Mouse (Mus musculus) urinary bladder, postnatal 4 days (tissue): ENCODE data around the gene Chpf.

Experiments
- DNase-seq, 2 experiments: peaks; one replicate each; pipeline ENCODE4 v3.0.0; 2021 to 2022; ENCODE audit warnings: low spot score in 2 of 2

Chpf gene

DNA sequence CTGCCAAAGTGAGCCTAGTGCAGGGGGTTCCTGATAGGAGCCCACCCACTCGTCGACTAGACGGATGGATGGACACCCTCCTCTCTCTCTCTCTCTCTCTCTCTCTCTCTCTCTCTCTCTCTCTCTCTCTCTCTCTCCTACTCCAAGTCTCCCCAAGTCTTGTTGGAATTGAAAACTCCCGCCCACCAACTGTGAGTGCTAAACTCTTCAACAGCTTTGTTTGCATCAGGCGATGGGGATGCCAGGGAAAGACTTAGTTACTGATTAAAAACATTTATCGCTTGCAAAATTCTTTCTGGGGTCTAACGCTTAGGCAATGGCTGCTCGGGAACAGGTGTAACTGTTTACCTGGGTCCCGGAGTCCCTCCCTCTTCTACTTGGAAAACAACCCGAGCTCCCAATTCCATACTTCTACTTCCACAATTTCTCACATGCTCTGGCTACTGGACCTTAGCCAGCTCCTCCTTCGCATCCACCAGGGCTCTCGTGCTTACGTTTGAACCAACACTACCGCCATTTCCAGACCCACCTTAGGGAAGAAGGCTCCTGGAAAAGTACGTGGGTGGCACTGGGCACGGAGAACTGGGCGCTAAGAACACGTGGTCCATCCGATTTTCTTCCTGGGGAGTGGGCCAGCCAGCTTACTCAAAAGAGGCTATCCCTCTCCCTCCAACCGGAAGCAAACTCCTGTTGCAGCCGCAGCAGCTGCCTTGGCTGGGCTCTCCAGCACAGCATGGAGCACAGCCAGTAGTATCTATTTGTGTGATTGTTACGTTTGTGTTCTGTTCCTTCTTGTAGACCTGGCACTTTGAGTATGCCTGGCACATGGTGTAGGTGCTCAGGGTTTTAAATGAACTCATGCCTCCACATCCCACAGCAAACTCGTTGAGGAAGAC lies 20.1 kb downstream of the Chpf start:
- DNase-seq = no peak

DNA sequence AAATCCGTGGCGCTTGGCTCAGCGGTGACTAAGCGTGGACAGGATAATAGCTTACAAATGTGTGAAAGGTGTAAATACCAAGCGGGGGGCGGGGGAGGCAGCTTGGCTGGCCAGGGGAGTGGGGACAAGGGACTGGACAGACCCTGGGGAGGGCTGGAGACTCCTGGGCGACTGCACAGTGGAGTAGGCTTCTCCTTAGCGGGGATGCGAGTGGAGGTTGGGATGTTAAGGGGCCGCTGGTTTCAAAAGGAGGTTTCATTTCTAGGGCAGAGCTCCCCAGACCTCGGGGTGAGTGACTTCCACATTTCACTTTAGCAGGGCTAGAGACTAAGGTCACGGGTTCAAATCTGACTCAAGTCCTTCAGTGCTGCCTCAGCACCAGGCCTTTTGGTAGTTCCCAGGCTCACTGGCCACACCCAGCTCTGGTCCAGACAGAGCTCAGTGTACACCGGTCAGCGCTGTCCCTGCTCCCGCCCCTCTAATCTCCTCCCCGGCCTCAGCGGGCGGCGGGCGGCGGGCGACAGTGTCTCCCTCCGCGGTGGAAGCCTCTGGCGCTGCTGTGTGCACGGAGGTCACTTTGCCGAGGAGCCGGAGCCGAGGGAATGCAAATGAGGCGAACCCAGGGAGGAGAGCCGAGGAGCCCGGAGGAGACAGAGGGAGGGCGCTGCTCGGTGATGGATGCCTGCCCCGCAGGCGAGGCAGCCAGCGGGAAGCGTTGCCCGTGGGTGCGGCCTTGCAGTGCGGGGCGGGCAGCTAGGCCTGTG lies 20.9 kb downstream of the Chpf start:
- DNase-seq = peak in 1 of 2 experiments; percentile 52

DNA sequence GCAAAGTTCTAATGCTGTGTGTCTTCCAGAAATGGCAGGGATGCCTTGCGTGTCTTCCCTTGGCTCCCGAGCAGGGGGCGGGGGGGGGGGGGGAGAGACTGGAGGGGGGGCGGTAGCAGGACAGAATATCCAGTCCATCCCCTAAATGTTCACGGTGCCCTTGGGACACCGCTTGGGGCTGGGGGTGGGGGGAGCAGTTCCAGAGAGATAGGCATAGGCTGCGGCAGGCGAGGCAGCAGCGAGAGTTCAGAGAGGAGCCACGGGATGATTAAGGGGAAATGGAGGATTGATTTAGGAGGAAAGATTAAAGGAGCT lies 21.4 kb downstream of the Chpf start:
- DNase-seq = no peak

DNA sequence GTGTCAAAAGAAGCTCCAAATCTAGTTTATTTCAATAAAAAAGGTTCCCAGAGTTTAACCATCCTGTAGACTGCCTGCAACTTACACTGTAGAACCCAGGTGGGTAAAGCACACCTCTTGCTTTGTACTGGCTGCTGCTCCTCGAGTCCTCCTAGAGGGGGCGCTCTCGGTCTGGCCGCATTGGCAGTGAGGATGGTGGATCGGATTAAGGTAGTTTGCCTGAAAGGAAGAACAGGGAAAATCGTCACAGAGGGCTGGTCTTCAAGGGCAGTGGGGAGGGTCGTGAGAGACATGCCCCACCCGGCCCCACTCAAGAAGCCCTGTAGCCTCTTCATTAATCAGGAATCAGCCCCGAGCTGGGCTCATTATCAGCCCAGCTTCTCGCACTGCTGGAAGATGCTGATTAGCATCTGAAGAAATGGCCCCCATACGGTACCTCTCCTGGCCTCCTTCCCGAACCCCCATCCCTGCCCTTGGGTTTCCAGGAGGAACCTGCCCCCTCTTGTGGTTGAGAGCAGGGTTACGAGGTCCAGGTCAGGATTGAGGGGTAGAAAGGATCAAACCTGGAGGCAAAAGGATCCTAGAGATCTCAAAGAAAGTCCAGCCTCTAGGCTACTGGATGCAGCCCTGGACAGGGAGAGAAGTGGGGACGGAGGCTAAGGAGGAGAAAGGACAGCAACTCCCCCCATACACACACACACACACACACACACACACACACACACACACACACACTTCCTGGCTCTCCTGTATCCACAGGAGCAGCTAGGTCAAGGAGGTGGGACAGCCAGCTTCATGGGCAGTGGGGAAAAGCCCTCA lies 22.2 kb downstream of the Chpf start:
- DNase-seq = no peak

DNA sequence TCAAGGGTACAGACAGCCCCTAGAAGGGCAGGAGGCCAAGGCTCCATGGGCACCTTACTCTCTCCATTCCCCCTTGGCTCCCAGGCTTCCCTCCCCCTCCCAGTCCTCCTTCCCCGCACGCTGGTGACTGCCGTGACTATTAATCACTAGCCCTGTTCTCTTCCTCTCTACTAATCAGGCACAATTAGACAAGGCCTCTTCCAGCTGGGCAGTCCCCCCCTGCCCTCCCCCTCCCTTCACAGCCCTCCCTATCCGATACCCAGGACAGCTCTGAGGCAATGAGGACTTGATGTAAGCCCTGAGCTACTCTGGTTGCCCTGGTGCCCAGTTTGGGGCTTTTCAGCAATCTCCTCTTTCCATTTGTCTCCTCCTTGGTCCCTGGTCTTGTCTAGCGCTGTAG lies 23.2 kb downstream of the Chpf start:
- no peak for DNase-seq

DNA sequence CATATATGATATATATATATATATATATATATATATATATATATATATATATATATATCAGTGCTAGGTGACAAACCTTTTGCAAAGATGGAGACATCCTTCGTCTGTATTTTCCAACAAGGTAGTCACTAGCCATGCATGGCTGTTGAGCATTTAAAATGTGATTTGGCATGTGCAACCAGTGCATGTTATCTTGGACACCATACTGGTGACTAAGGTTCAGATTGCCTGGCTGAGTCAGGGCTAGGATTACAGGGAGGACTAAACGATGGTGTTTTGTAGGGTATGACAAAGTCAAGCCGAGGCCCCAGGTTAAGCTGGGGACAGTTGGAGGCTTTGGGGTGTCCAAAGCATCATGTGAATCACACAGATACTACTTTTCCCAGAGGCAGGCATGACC lies 23.7 kb downstream of the Chpf start:
- DNase-seq = no peak

DNA sequence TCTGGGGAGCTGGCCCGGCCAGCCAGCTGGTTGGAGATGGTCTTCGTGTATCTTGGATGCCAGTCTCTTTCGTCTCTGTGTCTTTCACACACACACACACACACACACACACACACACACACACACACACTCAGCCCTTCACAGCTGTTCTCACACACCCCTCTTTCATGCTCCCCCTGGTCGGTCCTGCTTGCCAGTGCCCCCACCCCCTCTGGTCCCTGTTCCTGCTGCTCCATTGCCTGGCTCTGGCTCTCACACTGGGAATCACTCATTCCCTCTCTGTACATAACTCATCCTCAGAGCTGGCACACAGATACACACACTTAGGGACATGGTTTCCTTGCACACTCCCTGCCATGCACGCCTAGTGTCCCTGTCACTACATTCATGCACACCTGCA lies 27.2 kb downstream of the Chpf start:
- no peak for DNase-seq

DNA sequence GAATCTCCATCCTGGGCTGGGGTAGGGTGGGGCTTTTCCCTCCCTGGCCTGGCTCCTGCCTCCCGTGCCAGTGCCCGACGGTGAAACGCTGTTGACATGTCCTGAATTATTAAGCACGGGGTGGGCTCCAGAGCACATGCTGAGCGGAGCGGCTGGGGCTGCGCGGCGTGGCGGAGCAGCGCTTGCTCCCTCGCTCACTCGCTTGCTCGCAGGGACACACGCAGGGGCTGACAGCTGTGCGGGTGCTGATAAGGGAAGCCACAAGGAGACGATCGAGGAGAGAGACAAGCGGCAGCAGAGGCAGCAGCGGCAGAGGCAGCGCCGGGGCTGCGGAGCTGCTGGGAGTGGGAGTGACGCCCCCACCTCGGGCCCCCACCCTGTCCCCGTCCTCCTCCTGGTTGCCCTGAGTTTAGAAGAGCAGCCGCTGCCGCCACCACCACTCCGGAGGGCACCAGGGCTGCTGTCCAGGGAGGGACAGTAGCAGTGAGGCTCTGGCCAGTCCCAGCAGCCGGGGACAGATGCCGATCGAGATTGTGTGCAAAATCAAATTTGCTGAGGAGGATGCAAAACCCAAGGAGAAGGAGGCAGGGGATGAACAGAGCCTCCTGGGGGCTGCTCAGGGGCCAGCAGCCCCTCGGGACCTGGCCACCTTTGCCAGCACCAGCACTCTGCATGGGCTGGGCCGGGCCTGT lies 28.6 kb downstream of the Chpf start, which contains the start of gene Asic4:
TSS of gene Asic4 (plus strand) at position 123 of the 692 bp plus-strand sequence.
- DNase-seq = no peak

DNA sequence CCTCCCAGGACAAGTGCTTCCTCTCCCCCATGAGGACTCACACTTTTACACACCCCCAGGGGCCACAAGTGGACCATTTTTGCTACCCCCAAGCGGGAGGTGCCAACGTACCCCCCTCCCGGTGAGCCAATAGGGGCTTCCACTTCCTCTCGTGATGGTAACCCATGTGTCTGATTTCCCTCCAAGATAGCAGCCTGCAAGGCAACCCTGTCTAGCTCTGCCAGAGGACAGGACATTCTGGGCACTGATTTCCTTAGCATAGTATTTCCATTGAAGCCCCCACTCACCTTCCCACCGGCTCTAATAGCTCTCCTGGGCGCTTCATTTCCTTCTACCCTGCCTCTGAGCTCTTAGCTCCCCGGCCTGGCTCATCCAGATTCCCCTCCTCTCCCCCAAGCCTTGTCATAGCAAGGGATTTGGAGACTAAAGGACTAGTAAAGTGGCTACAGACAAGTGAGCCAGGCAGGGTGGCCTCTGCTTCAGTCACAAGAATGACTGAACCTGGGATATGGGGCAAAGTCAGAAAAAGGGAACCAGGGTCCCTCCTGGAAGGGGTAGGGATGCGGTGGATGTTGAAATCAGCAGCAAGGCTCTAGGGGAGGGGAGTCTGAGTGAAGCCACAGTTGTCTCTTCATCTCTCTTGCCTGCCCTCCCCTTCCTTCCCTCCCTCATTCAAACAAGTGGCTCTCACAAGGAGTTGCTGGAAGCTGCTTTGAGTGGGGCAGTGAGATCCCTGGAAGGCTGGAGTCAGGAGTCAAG lies 29.6 kb downstream of the Chpf start:
- DNase-seq = no peak

DNA sequence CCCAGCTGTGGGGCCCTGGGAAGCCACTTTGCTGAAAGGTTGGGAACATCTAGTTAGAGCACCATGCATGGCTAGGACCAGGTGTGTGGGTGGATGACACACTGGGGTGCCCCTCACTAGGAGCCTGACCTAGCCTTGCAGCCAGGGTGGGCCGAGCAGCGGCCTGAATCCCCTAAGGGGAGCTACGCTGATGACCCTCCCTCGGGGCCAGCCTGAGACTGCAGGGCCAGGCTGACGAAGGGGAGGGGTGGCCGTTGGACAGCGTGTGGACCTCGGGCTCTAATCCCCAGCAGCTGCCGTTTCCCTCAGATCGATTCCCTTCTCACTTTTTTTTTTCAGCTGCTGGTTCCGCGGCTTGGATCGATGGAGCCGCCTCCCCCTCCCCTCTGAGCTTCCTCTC lies 30.2 kb downstream of the Chpf start:
- DNase-seq = no peak

DNA sequence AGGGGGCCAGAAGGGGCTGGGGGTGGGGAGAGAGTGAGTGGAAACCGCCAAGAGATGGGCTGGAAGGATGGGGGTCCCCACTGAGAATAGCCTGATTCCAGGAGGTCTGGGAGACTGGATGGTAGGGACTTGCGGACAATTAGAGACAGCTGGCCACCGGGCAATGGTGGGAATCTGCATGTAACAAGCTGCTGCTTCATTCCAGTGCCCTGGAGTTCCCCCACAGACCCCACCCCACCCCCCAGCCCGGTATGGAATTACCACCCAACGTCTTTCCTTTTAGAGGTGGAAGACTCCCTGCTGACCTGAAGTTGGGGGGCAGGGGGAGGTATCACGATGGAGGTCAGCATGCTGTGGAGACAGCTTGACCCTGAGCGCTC lies 31.1 kb downstream of the Chpf start:
- no peak for DNase-seq

DNA sequence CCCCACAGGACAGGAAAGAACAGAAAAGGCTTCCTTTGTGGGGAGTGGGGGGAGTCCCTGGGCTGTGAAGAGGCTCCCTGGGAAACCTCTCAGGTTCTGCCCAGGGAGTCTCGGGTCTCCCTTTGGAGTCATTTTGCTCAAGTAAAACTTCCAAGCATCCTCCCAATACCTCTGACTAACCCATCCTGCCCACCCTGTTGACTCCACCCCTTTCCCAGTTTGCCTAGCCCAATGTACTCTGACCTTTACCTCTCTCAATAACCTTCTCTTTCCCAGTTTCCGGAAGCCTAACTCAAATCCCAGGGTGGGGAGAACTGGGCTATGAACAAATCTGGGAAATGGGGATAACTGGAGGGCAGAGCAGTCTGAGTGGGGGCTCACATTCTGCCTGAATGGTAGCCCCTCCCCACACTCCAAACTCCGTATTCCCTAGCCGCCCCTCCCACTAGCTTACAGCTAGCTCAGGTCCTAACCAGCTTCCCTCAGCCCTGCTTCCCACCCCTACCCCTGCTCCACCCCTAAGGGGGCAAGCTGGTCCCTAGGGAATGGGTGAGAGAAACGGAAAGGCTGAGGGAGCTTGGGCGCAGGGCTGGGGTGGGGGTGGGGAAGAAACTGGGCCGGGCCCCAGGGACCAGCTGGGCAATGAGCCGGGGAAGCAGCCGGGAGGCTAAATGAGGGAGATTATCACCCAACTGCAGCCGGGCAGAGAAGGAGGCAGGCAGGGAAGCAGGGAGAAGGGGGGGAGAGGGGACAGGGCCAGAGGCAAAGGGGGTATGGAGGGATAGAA lies 31.6 kb downstream of the Chpf start:
- DNase-seq = no peak

DNA sequence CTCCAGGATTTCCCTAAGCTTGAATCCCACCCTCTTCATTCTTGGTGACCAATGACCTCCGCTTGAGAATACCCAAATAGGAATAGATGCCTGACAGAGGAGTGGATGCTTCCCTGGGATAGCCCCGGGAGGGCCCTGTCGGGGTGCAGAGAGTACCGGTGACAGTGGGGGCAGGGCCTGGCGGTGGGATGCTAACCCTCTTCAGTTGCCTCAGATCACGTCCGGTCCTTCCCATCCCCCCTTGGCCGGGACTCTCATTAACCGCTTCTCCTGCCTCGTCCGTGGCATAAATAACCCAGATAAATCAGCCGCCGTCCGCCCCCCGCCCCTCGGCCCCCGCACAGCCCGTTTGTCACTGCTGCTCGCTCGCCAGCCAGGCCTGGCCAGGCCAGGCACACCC lies 32.5 kb downstream of the Chpf start:
- DNase-seq = no peak

DNA sequence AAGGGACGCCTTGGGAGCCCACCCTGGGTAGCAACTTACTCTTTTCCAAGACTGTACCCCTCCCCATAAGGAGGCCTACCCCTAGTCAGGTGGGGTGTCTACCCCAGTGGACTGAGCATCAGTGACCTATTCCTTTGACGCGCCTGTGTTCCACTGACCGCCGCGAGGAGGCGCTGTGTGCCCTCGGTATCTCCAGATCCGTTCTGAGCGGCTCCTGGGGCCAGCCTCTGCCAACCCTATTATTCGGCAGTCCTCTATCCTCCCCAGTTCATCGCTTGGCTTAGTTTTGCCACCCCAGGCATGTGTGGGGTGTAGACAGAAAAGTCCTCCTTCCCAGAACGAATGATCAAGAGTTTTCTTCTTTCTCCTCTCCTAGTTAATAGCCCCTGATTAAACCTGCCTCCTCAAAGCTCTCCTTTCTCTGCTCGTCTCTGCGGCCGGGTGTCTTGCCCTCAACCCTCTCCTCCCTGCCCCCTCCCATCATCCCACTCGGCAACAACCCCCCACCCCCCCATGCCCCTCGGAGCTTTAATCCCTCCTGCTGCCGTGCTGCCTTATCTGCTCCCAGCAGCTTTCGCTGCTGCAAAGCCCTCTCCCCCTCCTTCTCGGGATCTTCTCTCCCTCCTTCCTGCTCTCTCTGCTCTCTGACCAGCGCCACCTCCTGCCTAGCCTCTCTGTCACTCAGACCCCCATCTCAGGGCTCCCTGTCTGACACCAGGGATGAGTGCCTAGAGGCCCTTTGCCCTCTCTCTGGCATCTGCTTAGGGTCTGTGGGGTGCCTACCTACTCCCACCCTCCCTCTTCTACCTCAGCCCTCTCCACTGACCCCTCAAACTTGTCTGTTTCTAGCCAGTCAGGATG lies 33.1 kb downstream of the Chpf start:
- peak; percentile 65 to 85 for DNase-seq

DNA sequence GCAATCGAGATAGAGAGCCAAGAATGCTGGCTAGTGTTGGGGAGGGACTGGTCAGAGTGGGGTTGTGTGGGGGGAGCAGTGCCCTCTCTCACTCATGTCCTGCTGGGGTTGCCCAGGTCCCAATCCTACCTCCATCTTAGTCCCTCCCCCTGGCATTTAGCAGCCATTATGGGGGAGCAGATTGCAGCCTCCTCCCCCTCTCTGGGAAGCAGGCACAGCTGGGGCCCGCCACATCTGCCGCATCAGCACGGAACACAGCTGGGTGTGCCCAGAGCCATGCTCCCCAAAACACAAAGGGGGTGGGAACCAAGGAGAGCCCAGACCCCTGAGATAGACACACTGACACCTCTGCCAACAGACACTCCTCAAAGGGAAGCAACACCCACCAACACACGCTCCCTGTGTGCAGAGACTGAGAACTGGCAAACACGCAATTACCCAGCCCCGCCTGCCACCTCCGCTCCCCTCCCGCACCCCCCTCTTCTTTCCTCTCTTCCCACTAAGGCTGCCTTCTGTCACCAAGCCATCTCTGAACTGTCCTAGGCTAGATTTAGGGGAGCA lies 33.9 kb downstream of the Chpf start:
- DNase-seq = no peak

DNA sequence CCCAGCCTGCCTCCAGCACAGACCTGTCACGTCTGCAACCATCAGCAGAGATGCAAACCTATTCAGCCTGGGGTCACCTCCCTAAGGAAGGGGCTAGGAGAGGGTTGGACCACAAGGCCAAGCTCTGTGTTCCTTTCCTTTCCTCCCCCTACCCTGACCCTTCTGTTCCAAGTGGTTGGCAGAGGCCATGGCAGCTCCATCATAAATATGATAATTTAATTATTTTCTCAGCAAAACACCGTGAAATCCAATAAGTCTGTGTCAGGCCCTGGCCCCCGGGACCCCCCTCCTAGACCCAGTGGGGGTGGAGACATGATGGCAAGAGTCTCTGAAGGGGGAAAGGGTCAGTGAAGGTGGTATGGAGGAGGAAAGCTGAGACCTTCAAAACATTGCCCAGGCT lies 34.9 kb downstream of the Chpf start:
- no peak for DNase-seq

DNA sequence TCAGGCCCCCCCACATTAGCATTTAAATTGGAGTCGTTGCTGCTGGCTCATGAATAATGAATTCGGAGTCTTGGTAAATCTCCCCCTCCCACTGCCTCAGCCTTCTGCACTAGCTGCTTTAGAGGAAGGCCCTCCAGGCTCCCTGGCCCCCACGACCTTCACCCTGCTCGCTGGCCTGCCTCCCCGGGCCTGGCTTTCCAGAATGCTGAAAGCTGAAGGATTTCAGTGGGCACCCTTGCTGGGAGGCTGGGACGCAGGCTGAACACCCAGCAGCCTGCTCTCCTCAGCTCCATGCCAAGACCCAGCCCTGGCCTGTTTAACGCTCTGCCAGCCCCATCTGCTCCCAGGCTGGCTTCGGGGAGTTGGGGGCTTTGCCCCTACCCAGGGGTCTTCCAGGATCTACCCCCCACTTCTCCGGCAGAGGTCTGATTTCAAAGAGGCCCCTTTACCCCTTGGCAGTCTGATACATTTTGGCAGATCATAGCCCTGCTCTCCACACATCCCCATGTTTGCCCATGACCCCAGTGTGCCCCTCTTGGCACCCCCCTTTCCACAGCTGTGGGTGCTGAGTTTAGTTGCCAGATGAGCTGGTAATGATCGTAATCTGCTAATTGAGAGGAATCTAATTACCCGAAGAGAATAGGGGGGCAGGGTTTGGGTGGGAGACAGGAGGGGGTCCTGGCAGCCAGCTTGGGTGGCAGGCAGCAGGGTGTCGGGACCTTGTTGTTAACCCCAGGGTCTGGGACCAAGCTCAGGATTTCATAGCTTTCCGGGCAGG lies 35.7 kb downstream of the Chpf start:
- DNase-seq = no peak

DNA sequence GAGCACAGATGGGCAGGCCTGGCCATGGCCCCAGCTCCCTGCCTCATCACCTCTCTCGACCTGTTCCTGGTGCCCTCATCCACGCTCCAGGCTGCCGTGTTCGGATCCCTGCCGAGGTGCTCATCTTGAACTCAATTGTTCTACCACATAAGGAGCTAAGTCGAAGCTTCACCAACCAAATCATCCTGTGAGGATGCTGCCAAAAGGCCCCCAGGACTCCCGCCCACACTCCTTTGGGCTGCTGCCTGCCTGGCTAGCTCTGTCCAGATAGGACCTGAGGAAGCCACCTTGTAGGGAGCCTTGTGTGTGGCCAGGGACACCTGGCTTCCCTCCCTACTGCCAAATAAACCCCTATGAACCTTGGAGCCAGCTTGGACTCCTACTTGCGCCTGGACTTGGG lies 36.3 kb downstream of the Chpf start:
- no peak for DNase-seq
